Comparison of ENCODE assay signal across 8 mouse cellular contexts in genomic region chr9:119894339-119895009, GRCm38 (mm10). TPM values are rescaled to one million over a fixed set of nuclear protein-coding genes. Genes with fewer than 3 reads are reported as not detected.
DNase-seq lines count a peak whose midpoint lies in the region; ATAC-seq lines count a peak whose summit lies in the region.

Gene Wdr48 (plus strand): TSS chr9:119894878.

- 7% methylated on average over 25 of the region's 34 CpGs for WGBS in hindbrain, embryonic 16.5 days
- 3% methylated on average over 34 of the region's 34 CpGs for WGBS in macrophage (ENCODE audit: missing documents)

- H3K27ac ChIP-seq in hindbrain, embryonic 16.5 days (ENCODE audit: low read depth, low read length), result peak within 1 kb of the TSS; percentile 82
- H3K27ac ChIP-seq in macrophage, result peak within 1 kb of the TSS; percentile 57

- peak within 1 kb of the TSS; percentile 85 for H3K9ac ChIP-seq in hindbrain, embryonic 16.5 days (ENCODE audit: low read depth, low read length)

- peaks cover 43% of the 10 kb centered on the region for H3K79me2 ChIP-seq in macrophage (ENCODE audit: inconsistent target)

- peaks cover 12% of the 10 kb centered on the region for H3K4me1 ChIP-seq in hindbrain, embryonic 16.5 days (ENCODE audit: control insufficient read depth, insufficient read depth, low read depth, low read length)

- H3K36me3 ChIP-seq in hindbrain, embryonic 16.5 days (ENCODE audit: control insufficient read depth, insufficient read depth, low read length), result no peaks in the 10 kb centered on the region
- no peaks in the 10 kb centered on the region for H3K36me3 ChIP-seq in macrophage (ENCODE audit: inconsistent target)

- ATAC-seq in hindbrain, embryonic 16.5 days, result peak; percentile 98

- H3K27me3 ChIP-seq in hindbrain, embryonic 16.5 days (replicated peaks; ENCODE audit: control insufficient read depth, insufficient read depth, low read length), result peaks cover 6% of the 10 kb centered on the region

- H3K4me3 ChIP-seq in hindbrain, embryonic 16.5 days (ENCODE audit: low read length), result peak within 1 kb of the TSS; percentile 87
- peak within 1 kb of the TSS; percentile 65 for H3K4me3 ChIP-seq in macrophage (ENCODE audit: inconsistent target)

- DNase-seq in WW6 (ENCODE audit: low read depth, low spot score), result peak; percentile 90
- DNase-seq in cerebellum, postnatal 4 days (ENCODE audit: low spot score in 2 of 2), result peak; percentile 88 to 94
- peak; percentile 98 for DNase-seq in gastrocnemius, adult 18-20 months (ENCODE audit: low spot score)
- DNase-seq in left cerebral cortex, adult 18-20 months (ENCODE audit: low spot score in 2 of 2), result peak; percentile 96 to 97
- peak; percentile 97 for DNase-seq in right cerebral cortex, adult 18-20 months
- peak; percentile 89 for DNase-seq in urinary bladder, postnatal 10 days (ENCODE audit: low spot score)

- H3K4me2 ChIP-seq in hindbrain, embryonic 16.5 days (ENCODE audit: low read length), result peak within 1 kb of the TSS; percentile 94

- no peaks in the 10 kb centered on the region for H3K9me3 ChIP-seq in hindbrain, embryonic 16.5 days (ENCODE audit: control insufficient read depth, low read length)

RNA-seq across cellular contexts. Expression of gene Wdr48, which starts in this region (rescaled TPM):
- 10 to 100 TPM; 10.4 to 11.1 TPM for total RNA-seq in gastrocnemius, adult 18-20 months (2021)
- 59.2 and 64.6 TPM in 2 replicates for polyA plus RNA-seq in hindbrain, embryonic 16.5 days (2015; fragmentation: Nextera tagmentation; extraction: Ambion mirVana)
- 10 to 100 TPM; 76.0 to 76.9 TPM for total RNA-seq in left cerebral cortex, adult 18-20 months (2021)
- 100 to 1,000 TPM in 24 of 26 experiments, 10 to 100 TPM in 2; 92.3 to 311 (median 134) TPM for total RNA-seq in macrophage (2018; cell fraction: chromatin; rRNA removed)
- 10 to 100 TPM; 29.0 to 47.5 (median 32.7) TPM for total RNA-seq in macrophage (2018; cell fraction: cytosol; rRNA removed)
- 100 to 1,000 TPM in 7 of 26 experiments, 10 to 100 TPM in 19; 51.1 to 167 (median 78.9) TPM for total RNA-seq in macrophage (2018; cell fraction: nucleus; rRNA removed)
- polyA plus RNA-seq in macrophage (2018), result 25.1 to 40.5 TPM (median 29.3 TPM) in 3 replicates

Comparison
In these comparisons a context has a peak if more than half of its experiments do, and no peak if none do; other contexts are left out.
1. Peak in every context shown above with its lines: DNase-seq, ATAC-seq, H3K4me3 ChIP-seq and H3K27ac ChIP-seq.
2. RNA of gene Wdr48 (total RNA-seq): 76.0 to 76.9 TPM in left cerebral cortex, adult 18-20 months; 10.4 to 11.1 TPM in gastrocnemius, adult 18-20 months; every median in the first group is over 4 times any median in the second.